In genomic region chr6:135876163-135876726, GRCm38 (mm10) we compare ENCODE assay signal across 28 mouse cellular contexts.
DNase-seq lines count a peak whose midpoint lies in the region; TF ChIP-seq lines count a peak whose summit lies in the region.
"Had no signal": no experiment of that assay in that cellular context is flagged by ENCODE, and none has a peak within 500 bp of the region (broad histone marks: within the 10 kb centered on the region; RNA-seq: fewer than 3 reads in every experiment).

No protein-coding gene starts in this region.

- no peak overlapping the region for H3K27ac ChIP-seq in ES-Bruce4 (ENCODE audit: insufficient read depth, low read length)
- H3K27ac ChIP-seq: embryonic facial prominence, embryonic 12.5 days; gastrocnemius, adult 2 months; heart, adult 2 months; hindbrain, embryonic 10.5 days; limb, embryonic 13.5 days; lung, embryonic 15.5 days; midbrain, embryonic 10.5 days; neural tube, embryonic 13.5 days; stomach, postnatal 0 days had no signal

- H3K4me1 ChIP-seq in E14TG2a.4 (replicated peaks; ENCODE audit: low read depth, low read length), result no peaks in the 10 kb centered on the region
- no peaks in the 10 kb centered on the region for H3K4me1 ChIP-seq in ES-Bruce4 (ENCODE audit: control insufficient read depth, insufficient read depth, low read length)
- H3K4me1 ChIP-seq: embryonic facial prominence, embryonic 12.5 days; heart, embryonic 12.5 days; hindbrain, embryonic 10.5 days; limb, embryonic 13.5 days; lung, embryonic 15.5 days; midbrain, embryonic 10.5 days; neural tube, embryonic 13.5 days had no signal

- no peak for TF ChIP-seq EP300 in ES-Bruce4 (IDR thresholded peaks at IDR 0.05; ENCODE audit: insufficient read depth, low read depth, low read length)

- H3K36me3 ChIP-seq in E14TG2a.4 (ENCODE audit: insufficient read depth, low read length) (no peaks in the 10 kb centered on the region), ES-Bruce4 (ENCODE audit: control insufficient read depth, insufficient read depth, low read length, poor library complexity, severe bottlenecking) (no peaks in the 10 kb centered on the region)
- H3K36me3 ChIP-seq: embryonic facial prominence, embryonic 12.5 days; heart, embryonic 12.5 days; hindbrain, embryonic 10.5 days; limb, embryonic 13.5 days; lung, embryonic 15.5 days; midbrain, embryonic 10.5 days; neural tube, embryonic 13.5 days had no signal

- no peaks in the 10 kb centered on the region for H3K9me3 ChIP-seq in E14TG2a.4 (ENCODE audit: low read length)
- no peaks in the 10 kb centered on the region for H3K9me3 ChIP-seq in ES-Bruce4 (replicated peaks; ENCODE audit: control insufficient read depth, insufficient read depth, low read length, poor library complexity, severe bottlenecking)
- H3K9me3 ChIP-seq: embryonic facial prominence, embryonic 12.5 days; heart, embryonic 12.5 days; hindbrain, embryonic 10.5 days; limb, embryonic 13.5 days; lung, embryonic 15.5 days; midbrain, embryonic 10.5 days; neural tube, embryonic 13.5 days had no signal

- no peak overlapping the region for H3K4me3 ChIP-seq in E14TG2a.4 (replicated peaks; ENCODE audit: low read length)
- H3K4me3 ChIP-seq in ES-Bruce4 (ENCODE audit: low read depth, low read length), result no peak overlapping the region
- H3K4me3 ChIP-seq: embryonic facial prominence, embryonic 12.5 days; gastrocnemius, adult 2 months; heart, adult 2 months; heart, embryonic 12.5 days; hindbrain, embryonic 10.5 days; limb, embryonic 13.5 days; lung, embryonic 15.5 days; midbrain, embryonic 10.5 days; myocyte; neural tube, embryonic 13.5 days had no signal

- no peak for TF ChIP-seq POLR2A in ES-Bruce4 (IDR thresholded peaks at IDR 0.05; ENCODE audit: insufficient read depth, low read length)

- DNase-seq in kidney, postnatal 25 days, result peak; percentile 3 to 56
- DNase-seq in kidney, adult 11 months, result no peak
- DNase-seq in ZHBTc4 (ENCODE audit: low read depth, low spot score), result peak; percentile 61
- no peak for DNase-seq in heart, adult 18-20 months
- no peak for DNase-seq in heart, postnatal 36 days
- DNase-seq: adrenal gland, postnatal 10 days; B cell, adult 2 months; cerebellum, adult 11 months; cerebellum, adult 9-11 months; embryo, embryonic 11 days; gastrocnemius, adult 2 months; gastrocnemius, postnatal 36 days; heart, adult 2 months; layer of hippocampus, adult 9-11 months; right cerebral cortex, postnatal 4 days; thymus, adult 2 months; thymus, postnatal 4 days had no signal

- no peak overlapping the region for H3K9ac ChIP-seq in ES-Bruce4 (ENCODE audit: low read depth, poor library complexity, severe bottlenecking)
- H3K9ac ChIP-seq: embryonic facial prominence, embryonic 12.5 days; heart, embryonic 12.5 days; limb, embryonic 13.5 days; lung, embryonic 15.5 days; neural tube, embryonic 13.5 days had no signal

- intact Hi-C loops in heart, postnatal 36 days (cut with DNase I), result no loop called here

- no peaks in the 10 kb centered on the region for H3K27me3 ChIP-seq in E14TG2a.4 (ENCODE audit: insufficient read depth, low read length)
- H3K27me3 ChIP-seq in ES-Bruce4 (ENCODE audit: control insufficient read depth, insufficient read depth, low read length, poor library complexity, severe bottlenecking), result no peaks in the 10 kb centered on the region
- H3K27me3 ChIP-seq: embryonic facial prominence, embryonic 12.5 days; heart, embryonic 12.5 days; limb, embryonic 13.5 days; lung, embryonic 15.5 days; neural tube, embryonic 13.5 days had no signal

- TF ChIP-seq CTCF in E14TG2a.4 (conservative IDR thresholded peaks at IDR 0.05; ENCODE audit: low read length), result peak; percentile 44
- peak; percentile 7 for TF ChIP-seq CTCF in ES-Bruce4 (IDR thresholded peaks at IDR 0.05; ENCODE audit: low read depth, low read length)

Comparison
In these comparisons a context has a peak if more than half of its experiments do, and no peak if none do; other contexts are left out.
1. DNase-seq: peak in kidney, postnatal 25 days (2 of 2) and ZHBTc4 (single experiment); none in kidney, adult 11 months (single experiment), heart, adult 18-20 months (0 of 2) and heart, postnatal 36 days (0 of 2).